Mouse (Mus musculus): ENCODE data around the gene Lpp. TPM values are rescaled to one million over a fixed set of nuclear protein-coding genes. Genes with fewer than 3 reads are reported as not detected.

The Lpp gene
- total and polyA plus RNA-seq, 2 experiments from 2014 or later: 7.9 to 15.9 TPM

GRCm38 (mm10) chr16:24846141-24846540, 452.8 kb downstream of the Lpp start:
- no peak for TF ChIP-seq CTCF (IDR thresholded peaks at IDR 0.05)
- no peak overlapping the region for H3K27ac ChIP-seq (ENCODE audit: low read depth, low read length)
- ATAC-seq (ENCODE audit: low FRiP score): no peak

GRCm38 (mm10) chr16:24859509-24860140, 466.3 kb downstream of the Lpp start:
- H3K27ac ChIP-seq (ENCODE audit: low read depth, low read length): no peak overlapping the region
- 85% methylated on average over 9 of the region's 9 CpGs for WGBS
- no peaks in the 10 kb centered on the region for H3K36me3 ChIP-seq (ENCODE audit: insufficient read depth, low read length)
- H3K4me2 ChIP-seq (ENCODE audit: low read depth, low read length, poor library complexity, severe bottlenecking): no peak overlapping the region
- ATAC-seq (ENCODE audit: low FRiP score) (no peak), DNase-seq (ENCODE audit: low spot score) (no peak)
- no peaks in the 10 kb centered on the region for H3K4me1 ChIP-seq (ENCODE audit: insufficient read depth, low read length)
- no peaks in the 10 kb centered on the region for H3K27me3 ChIP-seq (ENCODE audit: insufficient read depth, low read length)
- no peak overlapping the region for H3K4me3 ChIP-seq (ENCODE audit: low read depth, low read length)
- no peak overlapping the region for H3K9ac ChIP-seq (replicated peaks; ENCODE audit: low read length, poor library complexity, severe bottlenecking)
- TF ChIP-seq CTCF (IDR thresholded peaks at IDR 0.05): no peak
- no peaks in the 10 kb centered on the region for H3K9me3 ChIP-seq (ENCODE audit: low read length)

More at GRCm38 (mm10) chr16:24846141-24846540, 452.8 kb downstream of the Lpp start:
- Histone ChIP-seq H3K9ac (replicated peaks; ENCODE audit: low read length, poor library complexity, severe bottlenecking) (no peak overlapping the region), H3K4me3 (ENCODE audit: low read depth, low read length) (no peak overlapping the region), H3K4me1 (ENCODE audit: insufficient read depth, low read length) (no peaks in the 10 kb centered on the region), H3K4me2 (ENCODE audit: low read depth, low read length, poor library complexity, severe bottlenecking) (no peak overlapping the region), H3K27me3 (ENCODE audit: insufficient read depth, low read length) (no peaks in the 10 kb centered on the region), H3K9me3 (ENCODE audit: low read length) (no peaks in the 10 kb centered on the region), H3K36me3 (ENCODE audit: insufficient read depth, low read length) (no peaks in the 10 kb centered on the region)
- DNase-seq (ENCODE audit: low spot score): no peak
- 80% methylated on average over 1 of the region's 1 CpGs for WGBS

GRCm38 (mm10) chr16:24860445-24860844, 467.1 kb downstream of the Lpp start:
- Histone ChIP-seq H3K27me3 (ENCODE audit: insufficient read depth, low read length) (no peaks in the 10 kb centered on the region), H3K36me3 (ENCODE audit: insufficient read depth, low read length) (no peaks in the 10 kb centered on the region), H3K4me3 (ENCODE audit: low read depth, low read length) (no peak overlapping the region), H3K27ac (ENCODE audit: low read depth, low read length) (no peak overlapping the region), H3K9me3 (ENCODE audit: low read length) (no peaks in the 10 kb centered on the region), H3K4me2 (ENCODE audit: low read depth, low read length, poor library complexity, severe bottlenecking) (no peak overlapping the region), H3K9ac (replicated peaks; ENCODE audit: low read length, poor library complexity, severe bottlenecking) (no peak overlapping the region), H3K4me1 (ENCODE audit: insufficient read depth, low read length) (no peaks in the 10 kb centered on the region)
- 87% methylated on average over 7 of the region's 7 CpGs for WGBS
- ATAC-seq (ENCODE audit: low FRiP score): no peak
- no peak for TF ChIP-seq CTCF (IDR thresholded peaks at IDR 0.05)
- DNase-seq (ENCODE audit: low spot score): no peak

- Histone ChIP-seq H3K4me2 (ENCODE audit: low read depth, low read length, poor library complexity, severe bottlenecking) (no peak overlapping the region), H3K27ac (ENCODE audit: low read depth, low read length) (no peak overlapping the region), H3K9me3 (ENCODE audit: low read length) (no peaks in the 10 kb centered on the region), H3K9ac (replicated peaks; ENCODE audit: low read length, poor library complexity, severe bottlenecking) (no peak overlapping the region), H3K4me1 (ENCODE audit: insufficient read depth, low read length) (no peaks in the 10 kb centered on the region), H3K27me3 (ENCODE audit: insufficient read depth, low read length) (no peaks in the 10 kb centered on the region), H3K36me3 (ENCODE audit: insufficient read depth, low read length) (no peaks in the 10 kb centered on the region), H3K4me3 (ENCODE audit: low read depth, low read length) (no peak overlapping the region)
- ATAC-seq (ENCODE audit: low FRiP score) (no peak), DNase-seq (ENCODE audit: low spot score) (no peak)
- TF ChIP-seq CTCF (IDR thresholded peaks at IDR 0.05): no peak
- 82% methylated on average over 5 of the region's 5 CpGs for WGBS
Observed at GRCm38 (mm10) chr16:24861374-24861773, 468.1 kb downstream of the Lpp start.

GRCm38 (mm10) chr16:24874235-24874634, 480.9 kb downstream of the Lpp start:
- no peaks in the 10 kb centered on the region for H3K4me1 ChIP-seq (ENCODE audit: insufficient read depth, low read length)
- DNase-seq (ENCODE audit: low spot score): peak; percentile 35
- H3K4me2 ChIP-seq (ENCODE audit: low read depth, low read length, poor library complexity, severe bottlenecking): no peak overlapping the region
- TF ChIP-seq CTCF (IDR thresholded peaks at IDR 0.05): peak; percentile 60
- H3K9me3 ChIP-seq (ENCODE audit: low read length): peaks cover 7% of the 10 kb centered on the region; the same call in 1 of the 2 replicates
- no peaks in the 10 kb centered on the region for H3K27me3 ChIP-seq (ENCODE audit: insufficient read depth, low read length)
- no peak overlapping the region for H3K9ac ChIP-seq (replicated peaks; ENCODE audit: low read length, poor library complexity, severe bottlenecking)
- no peak overlapping the region for H3K27ac ChIP-seq (ENCODE audit: low read depth, low read length)
- no peak overlapping the region for H3K4me3 ChIP-seq (ENCODE audit: low read depth, low read length)
- WGBS: 73% methylated on average over 4 of the region's 4 CpGs
- H3K36me3 ChIP-seq (ENCODE audit: insufficient read depth, low read length): no peaks in the 10 kb centered on the region
- ATAC-seq (ENCODE audit: low FRiP score): no peak

GRCm38 (mm10) chr16:24875661-24876060, 482.4 kb downstream of the Lpp start:
- H3K4me2 ChIP-seq (ENCODE audit: low read depth, low read length, poor library complexity, severe bottlenecking): no peak overlapping the region
- no peak for TF ChIP-seq CTCF (IDR thresholded peaks at IDR 0.05)
- ATAC-seq (ENCODE audit: low FRiP score): no peak
- no peak overlapping the region for H3K9ac ChIP-seq (replicated peaks; ENCODE audit: low read length, poor library complexity, severe bottlenecking)
- 31% methylated on average over 1 of the region's 1 CpGs for WGBS
- peaks cover 7% of the 10 kb centered on the region; the same call in 1 of the 2 replicates for H3K9me3 ChIP-seq (ENCODE audit: low read length)
- no peaks in the 10 kb centered on the region for H3K36me3 ChIP-seq (ENCODE audit: insufficient read depth, low read length)
- no peak overlapping the region for H3K4me3 ChIP-seq (ENCODE audit: low read depth, low read length)
- no peak overlapping the region for H3K27ac ChIP-seq (ENCODE audit: low read depth, low read length)
- DNase-seq (ENCODE audit: low spot score): no peak
- no peaks in the 10 kb centered on the region for H3K27me3 ChIP-seq (ENCODE audit: insufficient read depth, low read length)
- H3K4me1 ChIP-seq (ENCODE audit: insufficient read depth, low read length): no peaks in the 10 kb centered on the region
